Mouse (Mus musculus): Measurements from ENCODE around the gene Icmt. TPM values are rescaled to one million over a fixed set of nuclear protein-coding genes. Genes with fewer than 3 reads are reported as not detected.

The Icmt gene
- polyA plus RNA-seq, 1 experiment from 2014 or later = 25.3 TPM

GRCm38 (mm10) chr4:152291562-152291961, 5.5 kb upstream of the Icmt start, which contains the start of gene Hes3:
Hes3 (minus strand) TSS chr4:152291662.
- Histone ChIP-seq H3K27me3 (peaks cover 94% of the 10 kb centered on the region), H3K36me3 (no peaks in the 10 kb centered on the region), H3K4me3 (peak within 1 kb of the TSS; percentile 28), H3K4me1 (peaks cover 68% of the 10 kb centered on the region), H3K9me3 (replicated peaks) (no peaks in the 10 kb centered on the region), H3K9ac (peak within 1 kb of the TSS; percentile 51; the same call in 1 of the 2 replicates), H3K27ac (0 out of 2 replicates have a peak within 1 kb of the TSS, but pooled peaks have one; percentile 9), H3K4me2 (replicated peaks) (peak within 1 kb of the TSS; percentile 54)
- no peak for ATAC-seq (ENCODE audit: low FRiP score)
- 11% methylated on average over 6 of the region's 6 CpGs for WGBS

- no peak overlapping the region for H3K9ac ChIP-seq
- ATAC-seq (ENCODE audit: low FRiP score) = no peak
- peaks cover 87% of the 10 kb centered on the region for H3K27me3 ChIP-seq
- H3K4me1 ChIP-seq = peaks cover 61% of the 10 kb centered on the region
- no peak overlapping the region for H3K27ac ChIP-seq
- no peak overlapping the region for H3K4me2 ChIP-seq (replicated peaks)
- 15% methylated on average over 12 of the region's 12 CpGs for WGBS
- H3K9me3 ChIP-seq (replicated peaks) = no peaks in the 10 kb centered on the region
- H3K4me3 ChIP-seq = no peak overlapping the region
- no peaks in the 10 kb centered on the region for H3K36me3 ChIP-seq
Measured at GRCm38 (mm10) chr4:152292102-152292765, 4.8 kb upstream of the Icmt start.

GRCm38 (mm10) chr4:152294188-152294929, 2.7 kb upstream of the Icmt start:
- no peak overlapping the region for H3K27ac ChIP-seq
- H3K4me2 ChIP-seq (replicated peaks) = no peak overlapping the region
- peaks cover 78% of the 10 kb centered on the region for H3K27me3 ChIP-seq
- no peak for ATAC-seq (ENCODE audit: low FRiP score)
- H3K9ac ChIP-seq = no peak overlapping the region
- H3K4me1 ChIP-seq = peaks cover 62% of the 10 kb centered on the region
- H3K9me3 ChIP-seq (replicated peaks) = no peaks in the 10 kb centered on the region
- 49% methylated on average over 10 of the region's 10 CpGs for WGBS
- H3K4me3 ChIP-seq = no peak overlapping the region
- H3K36me3 ChIP-seq = no peaks in the 10 kb centered on the region

- no peak overlapping the region for H3K4me3 ChIP-seq
- H3K27ac ChIP-seq = no peak overlapping the region
- ATAC-seq (ENCODE audit: low FRiP score) = no peak
- peaks cover 15% of the 10 kb centered on the region for H3K36me3 ChIP-seq
- H3K9me3 ChIP-seq (replicated peaks) = no peaks in the 10 kb centered on the region
- peaks cover 49% of the 10 kb centered on the region for H3K4me1 ChIP-seq
- WGBS = 65% methylated on average over 4 of the region's 4 CpGs
- H3K4me2 ChIP-seq (replicated peaks) = no peak overlapping the region
- H3K27me3 ChIP-seq = peaks cover 64% of the 10 kb centered on the region
- H3K9ac ChIP-seq = no peak overlapping the region
Measured at GRCm38 (mm10) chr4:152295916-152296315, 1.1 kb upstream of the Icmt start.

GRCm38 (mm10) chr4:152296371-152296770, 656 bp upstream of the Icmt start:
- peaks cover 44% of the 10 kb centered on the region for H3K4me1 ChIP-seq
- H3K9ac ChIP-seq = peak overlapping the region; percentile 48
- H3K27ac ChIP-seq = peak overlapping the region; percentile 25; the same call in 1 of the 2 replicates
- no peak for ATAC-seq (ENCODE audit: low FRiP score)
- H3K27me3 ChIP-seq = peaks cover 60% of the 10 kb centered on the region
- WGBS = 21% methylated on average over 8 of the region's 8 CpGs
- peak overlapping the region; percentile 84 for H3K4me3 ChIP-seq
- peaks cover 19% of the 10 kb centered on the region for H3K36me3 ChIP-seq
- peak overlapping the region; percentile 97 for H3K4me2 ChIP-seq (replicated peaks)
- no peaks in the 10 kb centered on the region for H3K9me3 ChIP-seq (replicated peaks)

GRCm38 (mm10) chr4:152298836-152299235, 1.8 kb downstream of the Icmt start:
- peaks cover 37% of the 10 kb centered on the region for H3K36me3 ChIP-seq
- peak overlapping the region; percentile 97; the same call in 1 of the 2 replicates for H3K4me2 ChIP-seq (replicated peaks)
- no peak for ATAC-seq (ENCODE audit: low FRiP score)
- peak overlapping the region; percentile 29; the same call in 1 of the 2 replicates for H3K9ac ChIP-seq
- H3K9me3 ChIP-seq (replicated peaks) = no peaks in the 10 kb centered on the region
- H3K27me3 ChIP-seq = peaks cover 35% of the 10 kb centered on the region
- peaks cover 23% of the 10 kb centered on the region for H3K4me1 ChIP-seq
- H3K27ac ChIP-seq = no peak overlapping the region
- H3K4me3 ChIP-seq = no peak overlapping the region
- 85% methylated on average over 14 of the region's 14 CpGs for WGBS

GRCm38 (mm10) chr4:152300375-152300774, 3.3 kb downstream of the Icmt start:
- no peaks in the 10 kb centered on the region for H3K9me3 ChIP-seq (replicated peaks)

GRCm38 (mm10) chr4:152302012-152302411, 5.0 kb downstream of the Icmt start:
- no peak for ATAC-seq (ENCODE audit: low FRiP score)
- peaks cover 53% of the 10 kb centered on the region for H3K36me3 ChIP-seq

More at GRCm38 (mm10) chr4:152300375-152300774, 3.3 kb downstream of the Icmt start:
- Histone ChIP-seq H3K9ac (no peak overlapping the region), H3K4me1 (peaks cover 18% of the 10 kb centered on the region), H3K27ac (no peak overlapping the region), H3K27me3 (peaks cover 19% of the 10 kb centered on the region), H3K4me2 (replicated peaks) (no peak overlapping the region), H3K4me3 (no peak overlapping the region), H3K36me3 (peaks cover 51% of the 10 kb centered on the region)
- 96% methylated on average over 8 of the region's 8 CpGs for WGBS
- ATAC-seq (ENCODE audit: low FRiP score) = no peak

GRCm38 (mm10) chr4:152303172-152303571, 6.1 kb downstream of the Icmt start:
- Histone ChIP-seq H3K9ac (no peak overlapping the region), H3K4me2 (replicated peaks) (no peak overlapping the region), H3K27me3 (peaks cover 8% of the 10 kb centered on the region), H3K27ac (no peak overlapping the region), H3K4me3 (no peak overlapping the region), H3K4me1 (peaks cover 12% of the 10 kb centered on the region), H3K36me3 (peaks cover 57% of the 10 kb centered on the region), H3K9me3 (replicated peaks) (no peaks in the 10 kb centered on the region)
- 92% methylated on average over 10 of the region's 10 CpGs for WGBS
- ATAC-seq (ENCODE audit: low FRiP score) = no peak

More at GRCm38 (mm10) chr4:152302012-152302411, 5.0 kb downstream of the Icmt start:
- H3K9ac ChIP-seq = 0 out of 2 replicates have a peak overlapping the region, but pooled peaks have one; percentile 14
- H3K9me3 ChIP-seq (replicated peaks) = no peaks in the 10 kb centered on the region
- WGBS = 67% methylated on average over 11 of the region's 11 CpGs
- no peak overlapping the region for H3K4me2 ChIP-seq (replicated peaks)
- H3K4me1 ChIP-seq = peaks cover 18% of the 10 kb centered on the region
- no peak overlapping the region for H3K4me3 ChIP-seq
- H3K27ac ChIP-seq = no peak overlapping the region
- peaks cover 10% of the 10 kb centered on the region for H3K27me3 ChIP-seq

GRCm38 (mm10) chr4:152304685-152305084, 7.7 kb downstream of the Icmt start:
- Histone ChIP-seq H3K36me3 (peaks cover 63% of the 10 kb centered on the region), H3K4me3 (no peak overlapping the region), H3K9me3 (replicated peaks) (no peaks in the 10 kb centered on the region), H3K27ac (no peak overlapping the region), H3K27me3 (peaks cover 12% of the 10 kb centered on the region), H3K4me1 (peaks cover 3% of the 10 kb centered on the region; the same call in 1 of the 2 replicates), H3K4me2 (replicated peaks) (no peak overlapping the region), H3K9ac (no peak overlapping the region)
- 91% methylated on average over 6 of the region's 6 CpGs for WGBS
- no peak for ATAC-seq (ENCODE audit: low FRiP score)

- Histone ChIP-seq H3K9ac (no peak overlapping the region), H3K4me3 (no peak overlapping the region), H3K36me3 (peaks cover 50% of the 10 kb centered on the region), H3K4me2 (replicated peaks) (no peak overlapping the region), H3K9me3 (replicated peaks) (no peaks in the 10 kb centered on the region), H3K27me3 (peaks cover 25% of the 10 kb centered on the region), H3K27ac (no peak overlapping the region), H3K4me1 (peaks cover 3% of the 10 kb centered on the region; the same call in 1 of the 2 replicates)
- ATAC-seq (ENCODE audit: low FRiP score) = no peak
- WGBS = 72% methylated on average over 6 of the region's 6 CpGs
Measured at GRCm38 (mm10) chr4:152305991-152306390, 9.0 kb downstream of the Icmt start.

GRCm38 (mm10) chr4:152307542-152307941, 10.5 kb downstream of the Icmt start:
- 82% methylated on average over 9 of the region's 9 CpGs for WGBS
- ATAC-seq (ENCODE audit: low FRiP score) = no peak
- Histone ChIP-seq H3K9me3 (replicated peaks) (no peaks in the 10 kb centered on the region), H3K27me3 (peaks cover 40% of the 10 kb centered on the region), H3K4me2 (replicated peaks) (no peak overlapping the region), H3K36me3 (peaks cover 41% of the 10 kb centered on the region), H3K9ac (no peak overlapping the region), H3K27ac (no peak overlapping the region), H3K4me1 (peaks cover 11% of the 10 kb centered on the region; the same call in 1 of the 2 replicates), H3K4me3 (no peak overlapping the region)

Measured in hindbrain, embryonic 12.5 days (tissue).